Mouse (Mus musculus) liver, adult 2 months (tissue): ENCODE data around the gene Cd40lg. TPM values are rescaled to one million over a fixed set of nuclear protein-coding genes. Genes with fewer than 3 reads are reported as not detected.

ENCODE experiments used
- DNase-seq: peaks from one replicate; pipeline ENCODE4 v3.0.0-alpha.2; 2011; ENCODE audit warnings: low read depth, low spot score; ENCODE audit errors: extremely low read depth
- H3K27ac ChIP-seq: fragments of 200-500 bp; replicated peaks from 2 replicates; pipeline ENCODE4 v1.5.1; 2012; ENCODE audit warnings: low read depth, mild to moderate bottlenecking, control low read depth, inconsistent platforms, low read length; ENCODE audit not compliant: insufficient read depth
- H3K27me3 ChIP-seq: fragments of 200-500 bp; 2 replicates; pipeline ENCODE4 v1.6.1; 2012; ENCODE audit warnings: mild to moderate bottlenecking, moderate library complexity, low read length, inconsistent platforms; ENCODE audit not compliant: control insufficient read depth, insufficient read depth
- H3K36me3 ChIP-seq: fragments of 200-500 bp; 2 replicates; pipeline ENCODE4 v1.6.1; 2012; ENCODE audit warnings: low read length, inconsistent platforms; ENCODE audit not compliant: control insufficient read depth, insufficient read depth
- H3K4me1 ChIP-seq: fragments of 200-500 bp; 2 replicates; pipeline ENCODE4 v1.6.1; 2011; ENCODE audit warnings: low read length; ENCODE audit not compliant: control insufficient read depth, insufficient read depth
- H3K4me3 ChIP-seq: fragments of 200-500 bp; 2 replicates; pipeline ENCODE4 v1.5.1; 2011; ENCODE audit warnings: low read depth, mild to moderate bottlenecking, control low read depth, low read length, moderate library complexity; ENCODE audit not compliant: insufficient read depth
- H3K79me2 ChIP-seq: fragments of 200-500 bp; 2 replicates; pipeline ENCODE4 v1.6.1; 2012; ENCODE audit warnings: inconsistent platforms, mild to moderate bottlenecking, low read length, moderate library complexity; ENCODE audit not compliant: control insufficient read depth, insufficient read depth
- H3K9ac ChIP-seq: fragments of 200-500 bp; 2 replicates; pipeline ENCODE4 v1.6.1; 2012; ENCODE audit warnings: low read depth, mild to moderate bottlenecking, control low read depth, inconsistent platforms, low read length
- CTCF ChIP-seq: fragments of 200-500 bp; IDR thresholded peaks from 2 replicates; pipeline ENCODE4 v1.5.1; 2011; ENCODE audit warnings: low read depth, low read length, control low read depth
- POLR2A ChIP-seq: fragments of 200-500 bp; IDR thresholded peaks from 2 replicates; pipeline ENCODE4 v1.6.1; 2011; ENCODE audit warnings: low read length, control low read depth; ENCODE audit not compliant: insufficient read depth; ENCODE audit errors: extremely low read depth
- WGBS: fragments of 180-500 bp; shearing (Covaris S2); methylation state at CpG from one replicate; pipeline ENCODE4 v1.1.7; 2018; 5-methylcytosine and 5-hydroxymethylcytosine counted together
- polyA plus RNA-seq: library from polyadenylated mRNA; depleted of rRNA; stranded (reverse); fragments of >200 nt; gene quantifications from 2 replicates; pipeline ENCODE4 v1.2.3, GENCODE M21; 2012; rRNA removed
- total RNA-seq: library from RNA; depleted of rRNA; stranded (reverse); fragments of >200 nt; gene quantifications from 2 replicates; pipeline ENCODE4 v1.2.3, GENCODE M21; 2014; rRNA removed

Cd40lg gene
- total RNA-seq = 0.07 and 0.18 TPM in 2 replicates
- 0.11 TPM in 1 of 2 replicates, not detected in the other for polyA plus RNA-seq

DNA sequence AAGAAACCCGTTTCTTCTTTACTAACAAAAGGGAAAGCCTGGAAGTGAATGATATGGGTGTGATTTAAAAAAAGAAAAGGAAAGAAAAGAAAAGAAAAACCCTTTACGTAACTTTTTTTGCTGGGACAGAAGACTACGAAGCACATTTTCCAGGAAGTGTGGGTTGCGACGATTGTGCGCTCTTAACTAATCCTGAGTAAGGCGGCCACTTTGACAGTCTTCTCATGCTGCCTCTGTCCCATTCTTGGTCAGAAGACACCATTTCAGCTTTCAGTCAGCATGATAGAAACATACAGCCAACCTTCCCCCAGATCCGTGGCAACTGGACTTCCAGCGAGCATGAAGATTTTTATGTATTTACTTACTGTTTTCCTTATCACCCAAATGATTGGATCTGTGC, at the start of gene Cd40lg:
Cd40lg (plus strand) TSS at position 268 of the 400 bp plus-strand sequence.
- no peak for DNase-seq
- Histone ChIP-seq H3K27me3 (no peaks in the 10 kb centered on the region), H3K4me3 (no peak within 1 kb of the TSS), H3K36me3 (no peaks in the 10 kb centered on the region), H3K4me1 (peaks cover 3% of the 10 kb centered on the region), H3K9ac (no peak within 1 kb of the TSS), H3K27ac (no peak within 1 kb of the TSS), H3K79me2 (no peaks in the 10 kb centered on the region)
- WGBS = 85% methylated on average over 9 of the region's 9 CpGs
- TF ChIP-seq POLR2A = no peak
- TF ChIP-seq CTCF = no peak

DNA sequence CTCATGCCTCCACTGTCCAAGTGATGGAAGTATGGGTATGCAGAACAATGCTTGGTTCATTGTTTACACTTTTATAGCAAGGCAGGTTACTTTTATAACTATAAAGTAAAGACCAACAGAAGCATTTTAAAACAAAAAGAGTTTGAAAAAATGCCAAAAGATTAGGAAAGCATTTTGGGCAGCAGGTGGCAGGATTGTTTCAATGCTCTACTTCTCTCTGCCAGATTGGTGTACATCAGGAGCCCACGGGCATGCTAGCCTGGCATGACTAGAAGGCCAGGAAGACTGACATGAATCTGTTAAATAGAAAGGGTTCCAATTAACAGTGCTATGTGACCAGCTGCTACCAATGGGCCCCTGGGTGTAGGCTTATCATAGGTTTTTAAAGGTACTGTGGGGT, 45.4 kb upstream of the Cd40lg start:
- Histone ChIP-seq H3K4me3 (no peak overlapping the region), H3K27me3 (no peaks in the 10 kb centered on the region), H3K4me1 (no peaks in the 10 kb centered on the region), H3K9ac (no peak overlapping the region), H3K36me3 (no peaks in the 10 kb centered on the region), H3K79me2 (no peaks in the 10 kb centered on the region), H3K27ac (no peak overlapping the region)
- TF ChIP-seq POLR2A (no peak), CTCF (0 out of 2 replicates have a peak, but pooled peaks have one; percentile 6)
- 54% methylated on average over 1 of the region's 1 CpGs for WGBS
- peak; percentile 22 for DNase-seq

DNA sequence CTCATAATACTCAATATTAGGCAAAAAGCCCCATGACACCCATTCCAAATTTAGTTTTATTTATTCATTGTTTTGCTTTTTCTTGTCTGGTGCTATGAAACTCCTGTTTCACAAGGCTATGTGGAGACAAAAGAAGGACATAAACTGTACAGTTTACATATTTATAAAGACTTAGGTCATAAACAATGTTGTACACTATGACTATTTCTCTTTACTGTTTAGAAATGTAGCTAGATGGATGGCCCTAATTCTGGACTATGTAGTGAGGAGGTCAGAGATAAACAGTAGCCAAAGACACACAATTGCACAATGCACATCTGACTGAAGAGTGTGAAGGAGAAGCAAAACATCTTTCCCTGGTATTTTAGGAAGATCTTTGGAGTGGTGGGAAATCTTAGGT, 40.7 kb upstream of the Cd40lg start:
- Histone ChIP-seq H3K36me3 (no peaks in the 10 kb centered on the region), H3K27me3 (no peaks in the 10 kb centered on the region), H3K4me1 (no peaks in the 10 kb centered on the region), H3K9ac (no peak overlapping the region), H3K27ac (no peak overlapping the region), H3K79me2 (no peaks in the 10 kb centered on the region), H3K4me3 (no peak overlapping the region)
- no peak for DNase-seq
- no peak for TF ChIP-seq POLR2A
- TF ChIP-seq CTCF = no peak

DNA sequence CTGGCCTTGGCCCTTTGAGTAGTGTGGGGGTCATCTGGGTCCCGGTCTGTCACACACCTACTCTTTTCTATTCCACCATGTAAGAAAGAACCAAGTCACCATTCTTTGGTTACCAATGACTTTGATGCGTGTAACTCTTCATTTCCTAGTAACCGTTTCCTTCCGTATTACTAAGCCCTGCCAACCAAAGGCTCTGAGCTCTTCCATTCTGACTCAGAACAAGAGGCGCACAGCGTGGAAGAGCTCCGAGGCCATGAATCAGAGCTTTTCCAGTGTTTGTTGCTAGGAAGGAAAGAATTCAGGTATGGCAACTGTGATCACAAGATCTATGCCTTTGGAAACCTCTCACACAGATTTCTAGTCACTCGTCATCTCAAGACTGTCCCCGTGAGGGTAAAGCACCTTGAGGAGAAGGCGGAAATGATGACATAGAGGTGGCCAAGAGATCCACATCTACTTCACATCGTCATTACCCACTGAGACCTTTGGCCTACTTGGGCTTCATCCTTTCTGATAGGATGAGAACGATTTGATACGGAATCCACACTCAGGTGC, 34.6 kb upstream of the Cd40lg start:
- Histone ChIP-seq H3K4me3 (no peak overlapping the region), H3K27me3 (no peaks in the 10 kb centered on the region), H3K27ac (no peak overlapping the region), H3K9ac (no peak overlapping the region), H3K4me1 (no peaks in the 10 kb centered on the region), H3K79me2 (no peaks in the 10 kb centered on the region), H3K36me3 (no peaks in the 10 kb centered on the region)
- 95% methylated on average over 13 of the region's 13 CpGs for WGBS
- TF ChIP-seq POLR2A (no peak), CTCF (no peak)
- DNase-seq = no peak

DNA sequence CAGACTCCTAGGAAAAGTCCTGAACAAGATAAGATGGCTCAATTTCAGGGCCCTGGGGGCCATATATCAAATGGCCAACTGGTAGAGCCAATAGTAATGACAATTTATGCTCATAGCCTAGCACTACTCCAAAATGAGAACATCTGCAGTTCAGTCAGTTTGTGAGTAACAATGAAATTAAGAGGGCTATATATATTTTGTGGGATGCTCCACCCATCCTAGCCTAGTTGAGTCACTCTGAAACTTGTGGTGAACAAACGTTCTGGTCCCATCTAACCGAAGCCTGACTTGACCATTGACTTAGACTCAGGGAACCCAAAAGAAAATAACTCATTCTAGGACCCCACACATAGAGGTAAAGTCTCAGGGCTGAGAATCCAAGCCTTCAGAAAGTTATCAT, 29.5 kb upstream of the Cd40lg start:
- no peak for DNase-seq
- Histone ChIP-seq H3K36me3 (no peaks in the 10 kb centered on the region), H3K4me3 (no peak overlapping the region), H3K9ac (no peak overlapping the region), H3K4me1 (no peaks in the 10 kb centered on the region), H3K27ac (no peak overlapping the region), H3K79me2 (no peaks in the 10 kb centered on the region), H3K27me3 (no peaks in the 10 kb centered on the region)
- TF ChIP-seq POLR2A = no peak
- no peak for TF ChIP-seq CTCF
- WGBS = 64% methylated on average over 2 of the region's 2 CpGs

GRCm38 (mm10) chrX:57183359-57183758, 28.6 kb upstream of the Cd40lg start:
- WGBS = 91% methylated on average over 3 of the region's 3 CpGs
- Histone ChIP-seq H3K27ac (no peak overlapping the region), H3K79me2 (no peaks in the 10 kb centered on the region), H3K4me1 (no peaks in the 10 kb centered on the region), H3K27me3 (no peaks in the 10 kb centered on the region), H3K36me3 (no peaks in the 10 kb centered on the region), H3K4me3 (no peak overlapping the region), H3K9ac (no peak overlapping the region)
- TF ChIP-seq POLR2A (no peak), CTCF (no peak)
- no peak for DNase-seq
